26 mouse cellular contexts compared by ENCODE assay signal in the genomic region with DNA sequence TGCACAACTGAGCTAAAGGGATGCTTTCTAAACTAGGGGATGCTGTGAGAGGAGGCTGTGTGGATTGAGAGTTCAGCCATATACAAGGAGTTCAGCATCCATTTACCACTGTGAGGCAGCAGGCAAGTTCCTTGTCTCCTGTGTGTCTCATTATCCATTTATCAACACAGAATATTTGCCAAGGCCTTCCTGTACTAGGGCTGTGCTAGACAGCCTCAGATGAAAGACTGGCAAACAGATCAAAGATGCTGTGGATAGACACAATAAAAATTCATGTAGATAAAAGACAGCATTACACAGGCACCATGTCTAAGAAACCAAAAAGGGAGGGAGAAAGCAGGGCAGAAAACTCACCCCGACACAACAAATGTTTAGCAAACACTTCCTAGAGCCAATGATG.
"Had no signal": no experiment of that assay in that cellular context is flagged by ENCODE, and none has a peak within 500 bp of the region (broad histone marks: within the 10 kb centered on the region; RNA-seq: fewer than 3 reads in every experiment).

No protein-coding gene starts in this region.

- DNase-seq: gastrocnemius, postnatal 14 days; gastrocnemius, postnatal 36 days; heart, adult 11 months; heart, adult 2 months; heart, postnatal 14 days; heart, postnatal 36 days; kidney, adult 11 months; kidney, adult 2 months; kidney, adult 9 months; kidney, postnatal 14 days; kidney, postnatal 36 days; layer of hippocampus, adult 9-11 months; layer of hippocampus, postnatal 36 days; liver had no signal

- H3K36me3 ChIP-seq: heart, embryonic 13.5 days; heart, embryonic 15.5 days; hindbrain, embryonic 13.5 days; hindbrain, embryonic 15.5 days; kidney, embryonic 15.5 days; limb, embryonic 10.5 days; limb, embryonic 12.5 days had no signal

- H3K4me2 ChIP-seq: heart, embryonic 11.5 days; heart, embryonic 13.5 days; heart, embryonic 15.5 days; hindbrain, embryonic 13.5 days; hindbrain, embryonic 15.5 days; kidney, embryonic 15.5 days; limb, embryonic 12.5 days; liver, embryonic 11.5 days had no signal

- H3K4me1 ChIP-seq: heart, embryonic 13.5 days; heart, embryonic 15.5 days; hindbrain, embryonic 13.5 days; hindbrain, embryonic 15.5 days; kidney, embryonic 15.5 days; limb, embryonic 10.5 days; limb, embryonic 12.5 days had no signal

- H3K4me3 ChIP-seq: heart, adult 2 months; heart, embryonic 13.5 days; heart, embryonic 15.5 days; hindbrain, embryonic 13.5 days; hindbrain, embryonic 15.5 days; kidney, embryonic 15.5 days; limb, embryonic 10.5 days; limb, embryonic 12.5 days had no signal

- H3K27ac ChIP-seq: heart, adult 2 months; heart, embryonic 13.5 days; heart, embryonic 15.5 days; hindbrain, embryonic 13.5 days; hindbrain, embryonic 15.5 days; hindbrain, postnatal 0 days; kidney, embryonic 15.5 days; kidney, postnatal 0 days; limb, embryonic 10.5 days; limb, embryonic 12.5 days had no signal

- H3K27me3 ChIP-seq: heart, embryonic 13.5 days; heart, embryonic 15.5 days; hindbrain, embryonic 13.5 days; hindbrain, embryonic 15.5 days; kidney, embryonic 15.5 days; limb, embryonic 12.5 days had no signal

- ATAC-seq: hindbrain, postnatal 0 days; intestine, embryonic 16.5 days had no signal

- H3K9ac ChIP-seq: heart, embryonic 13.5 days; heart, embryonic 15.5 days; hindbrain, embryonic 13.5 days; hindbrain, embryonic 15.5 days; kidney, embryonic 15.5 days; limb, embryonic 12.5 days had no signal

- H3K9me3 ChIP-seq: heart, embryonic 15.5 days; hindbrain, embryonic 15.5 days; kidney, embryonic 15.5 days; limb, embryonic 10.5 days had no signal
